Mouse (Mus musculus): ENCODE measurements around the gene Lrrc4b.

Gene Lrrc4b

DNA sequence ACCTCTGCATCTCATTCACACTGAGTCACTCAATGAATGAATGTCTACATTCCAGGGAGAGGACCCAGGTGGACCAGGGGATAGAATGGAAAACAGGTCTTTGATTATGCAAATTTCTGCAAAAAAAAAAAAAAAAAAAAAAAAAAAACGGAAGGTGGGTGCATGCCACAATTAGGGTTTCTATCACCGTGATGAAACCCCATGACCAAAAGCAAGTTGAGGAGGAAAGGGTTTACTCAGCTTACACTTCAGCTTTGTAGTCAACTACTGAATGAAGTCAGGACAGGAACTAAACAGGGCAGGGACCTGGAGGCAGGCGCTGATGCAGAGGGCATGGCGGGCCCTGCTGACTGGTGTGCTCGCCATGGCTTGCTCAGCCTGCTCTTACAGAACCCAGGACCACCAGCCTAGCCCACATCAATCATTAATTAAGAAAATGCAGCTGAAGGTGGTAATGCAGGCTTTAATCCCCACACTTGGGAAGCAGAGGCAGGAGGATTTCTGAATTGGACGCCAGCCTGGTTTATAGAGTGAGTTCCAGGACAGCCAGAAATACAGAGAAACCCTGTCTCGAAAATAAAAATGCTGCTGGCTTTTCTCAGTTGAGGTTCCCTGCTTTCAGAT, 56.9 kb downstream of the Lrrc4b start:
- in situ Hi-C loops (cut with MboI, MseI) = no loop called here

DNA sequence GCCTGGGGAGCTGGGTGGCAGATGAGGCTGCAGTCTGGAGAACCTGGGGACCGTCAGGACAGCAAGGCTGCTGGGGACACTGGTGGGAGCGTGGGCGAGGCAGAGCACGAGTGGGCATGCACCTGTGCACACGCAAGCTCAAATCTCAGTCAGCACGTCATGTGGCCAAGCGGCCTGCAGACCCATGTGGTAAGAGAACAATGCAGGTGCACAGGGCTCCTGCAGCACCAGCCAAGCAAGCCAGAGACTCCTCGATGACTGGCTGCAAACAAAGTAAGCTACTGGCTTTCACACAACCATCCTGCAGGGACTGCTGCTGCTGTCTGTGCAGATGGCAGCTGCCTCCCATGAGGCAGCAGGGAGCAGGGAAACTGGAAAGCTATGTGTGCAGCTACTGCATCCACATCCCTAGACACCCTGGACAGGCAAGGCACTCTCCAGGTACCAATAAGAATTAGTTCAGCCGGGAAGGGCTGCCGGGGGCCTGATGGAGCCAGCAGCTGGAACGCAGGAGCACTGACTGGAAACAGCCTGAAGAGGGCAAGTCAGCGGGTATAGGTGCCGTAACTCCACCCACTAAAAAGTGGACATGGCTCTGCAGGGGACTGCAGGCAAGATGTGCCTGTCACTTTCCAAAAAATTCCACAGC, 58.2 kb downstream of the Lrrc4b start:
- in situ Hi-C loops (cut with MboI, MseI) = no loop called here

DNA sequence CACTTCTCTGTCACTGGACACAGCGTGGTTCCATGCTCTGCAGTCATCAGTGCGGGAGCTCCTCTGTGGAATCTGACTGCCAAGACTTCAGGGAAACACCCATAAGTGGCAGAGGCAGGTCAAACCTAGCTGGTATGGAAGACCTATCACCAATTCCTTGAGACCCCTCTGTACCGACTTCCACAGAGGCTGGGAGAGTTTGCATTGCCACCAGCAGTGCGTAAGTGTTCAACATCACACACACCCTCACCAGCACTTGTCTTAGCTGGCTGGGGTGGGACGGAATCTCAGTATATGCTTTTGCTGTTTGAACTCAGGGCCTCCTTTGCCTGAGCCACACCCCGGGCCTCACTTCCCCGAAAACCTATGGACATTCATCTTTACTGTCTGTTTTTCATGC, 59.1 kb downstream of the Lrrc4b start:
- in situ Hi-C loops (cut with MboI, MseI) = no loop called here

DNA sequence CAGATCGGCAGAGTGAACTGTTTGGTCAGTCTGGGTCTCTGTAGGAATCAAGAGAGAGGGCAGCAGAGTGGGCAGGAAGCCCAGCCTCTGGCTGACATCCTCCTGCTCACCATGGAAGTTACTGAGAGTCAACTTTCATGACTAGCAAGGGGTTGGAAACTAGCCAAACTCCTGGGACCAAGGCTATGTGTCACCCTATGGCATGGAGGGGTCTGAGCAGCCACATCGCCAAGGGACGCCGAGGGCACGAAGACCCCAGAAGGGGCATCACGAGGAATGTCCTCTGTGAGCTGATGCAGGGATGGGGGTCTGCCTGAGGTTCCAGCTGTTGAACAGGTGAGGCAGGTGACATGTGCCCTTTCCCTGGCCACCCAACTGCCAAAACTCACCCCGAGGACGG, 59.7 kb downstream of the Lrrc4b start:
- in situ Hi-C loops (cut with MboI, MseI) = no loop called here

GRCm38 (mm10) chr7:44490281-44490680, 61.5 kb downstream of the Lrrc4b start:
- in situ Hi-C loops (cut with MboI, MseI) = no loop called here

DNA sequence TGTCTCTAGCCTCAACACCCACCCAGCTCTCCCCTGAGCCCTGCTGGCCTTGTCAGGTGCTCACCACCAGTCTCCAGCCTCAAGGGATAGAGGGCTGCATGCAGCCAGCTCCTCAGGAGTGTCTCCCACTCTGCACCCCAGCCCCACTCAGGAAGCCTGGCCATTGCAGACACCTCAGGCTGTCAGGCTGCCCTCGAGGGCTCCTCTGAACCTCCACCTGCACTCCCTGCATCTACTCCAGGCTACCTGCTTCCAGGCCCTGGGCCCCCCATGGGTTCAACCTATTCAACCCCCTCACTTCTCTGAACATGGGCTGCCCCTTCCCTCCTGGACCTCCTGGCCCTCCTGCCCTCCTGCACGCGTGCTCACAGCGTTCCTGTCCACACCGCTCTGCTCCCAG, 62.6 kb downstream of the Lrrc4b start:
- in situ Hi-C loops (cut with MboI, MseI) = no loop called here

DNA sequence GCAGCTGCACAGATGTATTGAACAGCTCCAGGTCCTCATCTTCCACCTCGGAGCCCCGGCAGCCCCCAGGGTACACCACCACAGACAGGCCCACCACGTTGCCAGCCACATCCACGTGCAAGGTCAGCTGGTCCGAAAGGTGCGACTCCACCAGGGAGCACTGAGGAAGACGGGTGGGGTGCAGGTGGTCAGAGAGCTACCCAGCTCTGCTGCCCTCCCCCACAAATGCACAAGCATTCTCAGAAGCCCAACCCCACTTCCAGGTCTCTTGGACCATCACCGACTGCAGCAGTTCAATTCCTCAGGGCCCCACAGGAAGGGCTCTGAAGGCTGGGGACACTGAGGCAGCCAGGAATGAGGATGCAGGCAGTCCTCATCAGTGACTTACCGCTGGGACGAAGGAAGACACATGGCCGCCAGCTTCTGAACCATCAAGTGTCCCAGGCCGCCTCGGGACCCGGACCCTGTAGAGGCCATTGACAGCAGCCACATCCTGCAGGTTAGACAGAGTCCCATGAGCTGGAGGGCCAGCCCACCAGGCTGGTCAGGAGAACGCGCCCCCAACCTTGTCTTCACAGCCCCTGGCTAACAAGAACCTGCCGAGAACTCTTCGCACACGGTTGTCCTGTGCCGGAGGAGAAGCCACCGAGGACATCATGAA, 63.5 kb downstream of the Lrrc4b start:
- in situ Hi-C loops (cut with MboI, MseI) = no loop called here

DNA sequence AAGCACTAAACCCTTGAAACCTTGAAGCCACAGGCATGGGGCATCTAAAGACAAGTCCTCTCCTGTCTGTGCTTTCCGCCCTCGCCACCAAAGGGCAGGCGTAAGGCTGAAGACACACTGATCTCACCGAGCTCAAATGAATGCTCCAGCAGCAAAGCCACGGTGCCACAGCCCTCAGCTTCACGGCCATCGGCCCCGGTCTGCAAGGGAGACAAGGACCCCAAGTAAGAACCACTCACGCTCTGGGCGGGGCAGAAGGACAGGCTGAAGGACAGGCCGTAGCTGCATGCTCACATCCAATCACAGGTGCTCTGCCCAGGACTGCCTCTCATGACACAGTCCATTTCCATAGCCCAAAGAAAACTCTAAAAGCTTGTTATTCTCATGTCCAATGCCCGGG, 65.9 kb downstream of the Lrrc4b start:
- in situ Hi-C loops (cut with MboI, MseI) = no loop called here

DNA sequence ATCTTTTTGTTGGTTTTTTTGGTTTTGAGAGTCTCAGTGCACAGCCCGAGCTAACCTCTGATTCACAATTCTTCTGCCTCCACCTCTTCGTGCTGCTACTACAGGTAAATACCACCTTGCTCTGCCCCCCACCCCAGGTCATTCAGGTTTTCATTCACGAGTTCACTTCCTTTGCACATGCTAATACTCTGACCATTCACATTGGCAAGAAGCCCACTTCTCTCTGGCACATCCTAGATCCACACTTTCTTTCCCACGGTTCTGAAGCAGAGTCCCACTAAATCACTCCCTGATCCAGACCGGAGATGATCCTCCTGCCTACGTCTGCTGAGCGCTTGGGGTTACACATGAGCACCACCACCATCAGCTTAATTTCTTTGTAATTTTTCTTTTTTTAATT, 66.3 kb downstream of the Lrrc4b start:
- in situ Hi-C loops (cut with MboI, MseI) = no loop called here

DNA sequence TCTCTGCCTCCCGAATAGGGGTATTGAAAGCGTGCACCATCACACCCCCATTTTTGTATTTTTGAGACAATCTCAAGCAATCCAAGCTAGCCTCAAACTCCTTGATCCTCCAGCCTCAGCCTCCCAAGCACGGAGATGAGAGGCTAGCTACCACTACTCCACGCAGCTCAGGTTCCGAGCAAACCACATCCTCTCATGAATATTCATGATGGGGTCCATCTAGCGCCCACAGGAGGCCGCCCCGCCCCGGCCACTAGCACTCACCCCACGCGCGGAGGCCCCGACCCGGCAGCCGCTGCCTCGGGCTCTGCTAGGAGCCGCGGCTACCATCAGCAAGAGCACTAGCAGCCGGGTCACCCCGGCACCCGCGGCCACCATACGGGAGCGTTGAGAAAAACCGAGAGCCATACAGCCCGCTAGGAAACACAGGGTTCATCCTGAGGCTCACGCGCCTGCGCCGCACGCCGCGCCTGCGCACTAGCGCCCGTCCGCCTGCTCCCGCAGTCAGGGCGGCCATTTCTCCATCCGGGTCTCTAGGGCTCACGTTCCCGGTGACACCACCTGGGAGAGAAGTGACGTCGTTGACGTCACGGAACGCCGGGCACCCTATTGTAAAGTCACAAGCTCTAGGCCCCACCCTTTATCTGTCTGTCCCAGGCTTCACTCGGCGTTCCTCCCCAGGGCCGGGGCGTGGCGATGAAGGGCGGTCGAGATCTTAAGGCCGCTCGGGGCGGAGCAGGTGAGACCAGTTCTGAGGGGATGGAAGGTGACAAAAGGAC, 67.4 kb downstream of the Lrrc4b start, which contains the start of the genes Emc10 and Fam71e1:
TSS of gene Emc10 (minus strand) at position 538 of the 779 bp plus-strand sequence.
TSS of gene Fam71e1 (plus strand) at position 590 of the 779 bp plus-strand sequence.
- in situ Hi-C loops (cut with MboI, MseI) = no loop called here

DNA sequence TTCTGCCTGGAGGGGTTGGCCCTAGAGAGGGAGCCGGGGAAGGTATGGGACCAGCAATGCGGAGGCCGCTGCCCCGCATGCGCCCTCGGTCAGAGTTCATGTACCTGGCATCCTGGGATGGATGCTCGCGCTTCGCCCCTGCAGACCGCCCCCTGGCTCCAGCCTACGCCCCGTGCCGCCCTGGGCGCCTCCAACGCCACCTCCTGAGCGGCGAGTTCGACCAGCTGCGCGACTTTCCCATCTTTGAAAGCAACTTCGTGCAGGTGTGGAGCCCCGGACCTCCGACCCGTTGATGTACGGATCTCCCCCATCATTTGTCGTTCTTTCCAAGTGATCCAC, 67.9 kb downstream of the Lrrc4b start:
- in situ Hi-C loops (cut with MboI, MseI) = no loop called here

- in situ Hi-C loops (cut with MboI, MseI) = no loop called here
Observed at GRCm38 (mm10) chr7:44497361-44498055, 68.7 kb downstream of the Lrrc4b start.

- in situ Hi-C loops (cut with MboI, MseI) = no loop called here
Observed at GRCm38 (mm10) chr7:44498922-44499321, 70.1 kb downstream of the Lrrc4b start.

GRCm38 (mm10) chr7:44500046-44500445, 71.2 kb downstream of the Lrrc4b start:
- in situ Hi-C loops (cut with MboI, MseI) = no loop called here

DNA sequence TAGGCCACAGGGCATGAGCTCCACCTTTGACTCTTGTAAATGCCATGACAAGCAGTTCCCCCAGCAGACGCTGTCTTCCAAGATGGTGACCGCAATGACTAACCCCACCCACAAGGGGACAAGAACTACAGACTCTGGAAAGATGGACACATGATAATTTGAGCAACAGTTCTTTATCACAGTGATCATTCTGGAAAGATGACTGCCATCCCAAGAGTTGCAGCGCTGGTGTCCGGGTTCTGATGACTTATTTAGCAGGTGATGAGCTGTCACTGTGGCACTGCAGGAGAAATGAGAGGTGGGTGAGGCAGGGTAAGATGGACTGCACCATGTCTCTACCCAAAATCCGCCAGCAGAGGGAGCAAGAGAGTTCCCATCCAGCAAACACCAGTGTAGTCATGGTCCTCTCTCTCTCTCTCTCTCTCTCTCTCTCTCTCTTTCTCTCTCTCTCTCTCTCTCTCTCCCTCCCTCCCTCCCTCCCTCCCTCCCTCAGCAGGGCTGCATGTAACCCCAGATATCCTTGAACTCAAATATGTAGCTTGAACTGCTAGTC, 72.8 kb downstream of the Lrrc4b start:
- in situ Hi-C loops (cut with MboI, MseI) = no loop called here

DNA sequence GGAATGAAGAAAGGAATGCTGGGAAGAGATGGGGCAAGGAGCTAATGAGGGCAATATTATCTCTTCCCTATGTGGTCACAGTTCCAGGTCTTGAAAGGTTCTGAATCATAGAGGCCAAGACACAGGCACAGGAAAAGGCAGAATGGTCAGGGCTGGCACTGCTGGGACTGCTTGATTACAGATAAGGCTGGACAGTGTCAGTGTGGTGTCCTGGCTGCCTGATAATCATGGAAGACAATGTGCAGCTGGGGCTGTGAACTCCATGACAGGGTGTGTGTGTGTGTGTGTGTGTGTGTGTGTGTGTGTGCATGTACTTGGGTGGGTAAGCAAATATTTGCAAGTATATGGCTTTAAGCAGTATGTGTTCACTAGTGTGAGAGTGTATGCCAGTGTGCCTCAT, 78.7 kb downstream of the Lrrc4b start:
- in situ Hi-C loops (cut with MboI, MseI) = no loop called here
